Mouse (Mus musculus) ES-Bruce4 (cell line): Measurements from ENCODE around the gene Slco2b1.

ENCODE experiments used
- CTCF ChIP-seq: IDR thresholded peaks from one replicate; pipeline ENCODE4 v1.8.1; 2011; ENCODE audit warnings: low read depth, low read length
- POLR2A ChIP-seq: IDR thresholded peaks from one replicate; pipeline ENCODE4 v1.8.1; 2011; ENCODE audit warnings: low read length; ENCODE audit not compliant: insufficient read depth

DNA sequence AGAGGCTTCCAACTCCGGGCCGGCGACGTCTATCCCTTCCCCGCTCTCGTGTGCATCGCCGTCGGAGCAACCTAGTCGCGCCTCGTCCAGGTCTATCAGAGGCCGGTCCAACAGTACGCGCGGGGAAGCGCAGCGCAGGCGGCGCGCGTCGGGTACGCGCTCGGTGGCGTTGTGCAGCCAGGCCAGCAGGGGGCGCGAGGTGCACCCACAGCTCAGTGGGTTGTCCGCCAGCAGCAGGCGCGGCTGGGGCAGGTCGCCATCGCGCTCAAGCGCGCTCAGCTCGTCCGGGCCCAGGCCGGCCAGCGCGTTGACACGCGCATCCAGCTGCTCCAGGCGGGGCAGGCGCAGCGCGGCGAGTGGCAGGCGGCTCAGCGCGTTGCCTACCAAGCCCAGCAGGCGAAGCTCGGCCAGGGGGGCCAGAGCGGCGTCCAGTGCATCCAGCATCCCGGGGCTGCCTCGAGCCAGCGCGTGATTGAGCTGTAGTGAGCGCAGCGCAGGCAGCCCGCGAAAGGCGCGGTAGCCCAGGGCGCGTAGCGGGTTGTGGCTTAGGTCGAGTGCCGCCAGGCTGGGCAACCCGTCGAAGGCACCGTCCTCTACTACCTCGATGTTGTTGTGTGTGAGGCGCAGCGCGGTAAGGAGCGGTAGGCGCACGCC lies 85.3 kb downstream of the Slco2b1 start:
- no peak for TF ChIP-seq POLR2A
- TF ChIP-seq CTCF = peak; percentile 88
